ENCODE assay signal across 22 mouse cellular contexts in the genomic region with DNA sequence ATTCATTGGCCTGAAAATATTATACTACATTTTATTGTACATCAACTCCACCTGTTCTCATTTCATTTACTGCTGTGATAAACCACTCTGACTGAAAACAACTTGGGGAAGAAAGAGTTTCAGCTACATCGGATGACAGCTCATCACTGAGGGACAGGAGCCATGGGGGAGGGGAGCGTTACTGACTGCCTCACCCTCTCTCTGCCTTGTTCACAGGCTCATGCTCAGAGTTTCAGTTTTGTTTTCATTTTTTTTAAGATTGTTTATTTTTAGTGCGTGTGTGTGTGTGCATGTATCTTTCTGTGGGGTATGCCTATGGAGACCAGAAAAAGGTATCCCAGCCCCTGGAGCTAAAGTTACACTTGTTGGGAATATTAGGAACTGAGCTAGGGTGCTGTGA. TPM values are rescaled to one million over a fixed set of nuclear protein-coding genes. Genes with fewer than 3 reads are reported as not detected.
DNase-seq lines count a peak whose midpoint lies in the region; ATAC-seq and TF ChIP-seq lines count a peak whose summit lies in the region.
"Had no signal": no experiment of that assay in that cellular context is flagged by ENCODE, and none has a peak within 500 bp of the region (broad histone marks: within the 10 kb centered on the region; RNA-seq: fewer than 3 reads in every experiment).

No protein-coding gene starts in this region.

- H3K79me2 ChIP-seq in CH12.LX (replicated peaks; ENCODE audit: control insufficient read depth, extremely low read depth, insufficient read depth, poor library complexity, severe bottlenecking), result peaks cover 19% of the 10 kb centered on the region; the same call in 1 of the 2 replicates

- peak overlapping the region; percentile 93 for H3K4me2 ChIP-seq in CH12.LX (ENCODE audit: insufficient read depth, low read depth, poor library complexity, severe bottlenecking)
- H3K4me2 ChIP-seq: forebrain, embryonic 12.5 days; heart, embryonic 15.5 days; intestine, embryonic 15.5 days; lung, embryonic 15.5 days; midbrain, embryonic 12.5 days had no signal

- no peak overlapping the region for H3K27ac ChIP-seq in spleen, adult 2 months (ENCODE audit: insufficient read depth, low read length)
- H3K27ac ChIP-seq in CH12.LX (ENCODE audit: insufficient read depth, low read depth), result no peak overlapping the region
- H3K27ac ChIP-seq: forebrain, embryonic 12.5 days; heart, embryonic 15.5 days; intestine, embryonic 15.5 days; lung, embryonic 15.5 days; midbrain, embryonic 12.5 days had no signal

- peak; percentile 42 to 55 for DNase-seq in spleen, adult 2 months (ENCODE audit: low read depth in 1 of 2, low spot score in 2 of 2)
- no peak for DNase-seq in spleen, postnatal 4 days (ENCODE audit: low spot score in 2 of 2)
- peak; percentile 89 for DNase-seq in CH12.LX (ENCODE audit: extremely low read depth)
- peak; percentile 77 for DNase-seq in splenic B cell, adult 2 months (ENCODE audit: low read depth, low spot score)
- DNase-seq in layer of hippocampus, adult 9-11 months, result no peak
- DNase-seq in cerebellum, postnatal 10 days, result no peak
- DNase-seq: cerebellum, adult 9-10 months; liver had no signal

- no peak for TF ChIP-seq CTCF in spleen, adult 2 months (IDR thresholded peaks at IDR 0.05; ENCODE audit: extremely low read depth, insufficient read depth, insufficient read length, insufficient replicate concordance)
- no peak for TF ChIP-seq CTCF in CH12.LX (conservative IDR thresholded peaks at IDR 0.05 in 1 of 2, IDR thresholded peaks at IDR 0.05 in 1 of 2; ENCODE audit: low read depth in 2 of 2, low read length in 2 of 2)

- peak; percentile 12 for TF ChIP-seq RAD21 in CH12.LX (IDR thresholded peaks at IDR 0.05; ENCODE audit: low read depth, low read length)

- no peaks in the 10 kb centered on the region for H3K27me3 ChIP-seq in spleen, adult 2 months (ENCODE audit: control insufficient read depth, insufficient read depth, low read length)
- H3K27me3 ChIP-seq in CH12.LX (replicated peaks), result no peaks in the 10 kb centered on the region
- no peaks in the 10 kb centered on the region for H3K27me3 ChIP-seq in splenic B cell, adult 2 months (ENCODE audit: control insufficient read depth, insufficient read depth, low read length, poor library complexity, severe bottlenecking)
- H3K27me3 ChIP-seq: forebrain, embryonic 12.5 days; heart, embryonic 15.5 days; intestine, embryonic 15.5 days; lung, embryonic 15.5 days; midbrain, embryonic 12.5 days had no signal

- H3K4me1 ChIP-seq in spleen, adult 2 months (ENCODE audit: control insufficient read depth, insufficient read depth, insufficient read length), result peaks cover 9% of the 10 kb centered on the region; the same call in 1 of the 2 replicates
- H3K4me1 ChIP-seq in CH12.LX (ENCODE audit: control insufficient read depth in 1 of 2, insufficient read depth in 2 of 2), result peaks cover 13 to 29% of the 10 kb centered on the region in 2 experiments

- H3K36me3 ChIP-seq in spleen, adult 2 months (ENCODE audit: control insufficient read depth, insufficient read depth, low read length), result peaks cover 4% of the 10 kb centered on the region
- peaks cover 18 to 46% of the 10 kb centered on the region in 2 experiments for H3K36me3 ChIP-seq in CH12.LX (replicated peaks in 1 of 2; ENCODE audit: control insufficient read depth in 1 of 2, insufficient read depth in 1 of 2, low read length in 1 of 2)
- peaks cover 2% of the 10 kb centered on the region; the same call in 1 of the 2 replicates for H3K36me3 ChIP-seq in splenic B cell, adult 2 months (ENCODE audit: control insufficient read depth, insufficient read depth, low read length, poor library complexity, severe bottlenecking)
- H3K36me3 ChIP-seq: intestine, embryonic 15.5 days had no signal

- 15% methylated on average over 3 of the region's 3 CpGs for WGBS in spleen, adult 2 months

- peaks cover 2% of the 10 kb centered on the region for H3K9me3 ChIP-seq in CH12.LX (replicated peaks; ENCODE audit: low read length)
- H3K9me3 ChIP-seq: forebrain, embryonic 12.5 days; heart, embryonic 15.5 days; intestine, embryonic 15.5 days; lung, embryonic 15.5 days; midbrain, embryonic 12.5 days had no signal

- H3K4me3 ChIP-seq in spleen, adult 2 months (ENCODE audit: extremely low read depth, insufficient read depth, insufficient read length), result no peak overlapping the region
- H3K4me3 ChIP-seq in CH12.LX (replicated peaks in 1 of 3; ENCODE audit: low read depth in 2 of 3, low read length in 2 of 3, poor library complexity in 1 of 3), result no peak overlapping the region
- H3K4me3 ChIP-seq: forebrain, embryonic 12.5 days; heart, embryonic 15.5 days; intestine, embryonic 15.5 days; lung, embryonic 15.5 days; midbrain, embryonic 12.5 days; myocyte had no signal

- dilution Hi-C loops in CH12.LX (cut with MboI; ENCODE audit: extremely low pct_ligation_motif_present, extremely low pct_unique_long_range_greater_than_20kb, low sequenced_read_pairs), result no loop called here

- TF ChIP-seq EP300 in CH12.LX (IDR thresholded peaks at IDR 0.05; ENCODE audit: low read length), result peak; percentile 76

- no peak for TF ChIP-seq POLR2A in spleen, adult 2 months (IDR thresholded peaks at IDR 0.05; ENCODE audit: low read depth, low read length)
- no peak for TF ChIP-seq POLR2A in CH12.LX (IDR thresholded peaks at IDR 0.05; ENCODE audit: low read depth, low read length)

- no peak overlapping the region for H3K9ac ChIP-seq in CH12.LX (ENCODE audit: insufficient read depth, low read depth)
- H3K9ac ChIP-seq: forebrain, embryonic 12.5 days; heart, embryonic 15.5 days; intestine, embryonic 15.5 days; lung, embryonic 15.5 days; midbrain, embryonic 12.5 days had no signal

- peak; percentile 92 for ATAC-seq in inflammation-experienced regulatory T-cells, adult 6 months

- in situ Hi-C loops in CH12.LX (cut with MboI; ENCODE audit: low pct_ligation_motif_present, low pct_unique_long_range_greater_than_20kb, low sequenced_read_pairs), result no loop called here

TF ChIP-seq in CH12.LX, 34 proteins besides CTCF, POLR2A, EP300 and RAD21 (continues in another document):
- peak; percentile 97 for TF ChIP-seq MEF2A (IDR thresholded peaks at IDR 0.05; ENCODE audit: borderline replicate concordance, low read depth, low read length)
- 0 out of 2 replicates have a peak, but pooled peaks have one; percentile 27 for TF ChIP-seq MAFK (IDR thresholded peaks at IDR 0.05; ENCODE audit: insufficient replicate concordance, low read length)
- TF ChIP-seq KAT2A (IDR thresholded peaks at IDR 0.05; ENCODE audit: insufficient replicate concordance, low read length), result no peak
- peak; percentile 37 for TF ChIP-seq NRF1 (IDR thresholded peaks at IDR 0.05; ENCODE audit: low read depth, low read length)
- TF ChIP-seq TBP (conservative IDR thresholded peaks at IDR 0.05; ENCODE audit: low read depth, low read length), result no peak
- TF ChIP-seq SMC3 (IDR thresholded peaks at IDR 0.05; ENCODE audit: low read depth, low read length), result 0 out of 2 replicates have a peak, but pooled peaks have one; percentile 7
- peak; percentile 53; the same call in 1 of the 2 replicates for TF ChIP-seq E2F4 (IDR thresholded peaks at IDR 0.05; ENCODE audit: insufficient replicate concordance, low read depth, low read length)
- TF ChIP-seq MYC (IDR thresholded peaks at IDR 0.05; ENCODE audit: low read depth, low read length), result peak; percentile 91
- peak; percentile 72 for TF ChIP-seq HCFC1 (IDR thresholded peaks at IDR 0.05; ENCODE audit: low read depth, low read length)
- no peak for TF ChIP-seq USF2 (conservative IDR thresholded peaks at IDR 0.05; ENCODE audit: low read depth, low read length)
- peak; percentile 97 for TF ChIP-seq ZNF384 (IDR thresholded peaks at IDR 0.05; ENCODE audit: low read depth, low read length)
- no peak for TF ChIP-seq GABPA (IDR thresholded peaks at IDR 0.05; ENCODE audit: insufficient replicate concordance, low read depth, low read length)
- TF ChIP-seq JUND (conservative IDR thresholded peaks at IDR 0.05; ENCODE audit: low read depth, low read length), result peak; percentile 63
- peak; percentile 52; the same call in 1 of the 2 replicates for TF ChIP-seq ELF1 (IDR thresholded peaks at IDR 0.05; ENCODE audit: low read depth, low read length)
- TF ChIP-seq POLR2AphosphoS2 (IDR thresholded peaks at IDR 0.05; ENCODE audit: low read depth, low read length), result no peak
- peak; percentile 89 for TF ChIP-seq ETS1 (conservative IDR thresholded peaks at IDR 0.05; ENCODE audit: low read depth, low read length)
- TF ChIP-seq RCOR1 (conservative IDR thresholded peaks at IDR 0.05; ENCODE audit: low read depth, low read length), result peak; percentile 79
- peak; percentile 58; the same call in 1 of the 2 replicates for TF ChIP-seq TCF12 (IDR thresholded peaks at IDR 0.05; ENCODE audit: low read depth, low read length)
- TF ChIP-seq PAX5 (IDR thresholded peaks at IDR 0.05; ENCODE audit: low read length), result no peak
- TF ChIP-seq UBTF (IDR thresholded peaks at IDR 0.05; ENCODE audit: low read depth, low read length), result no peak
- TF ChIP-seq SIN3A (IDR thresholded peaks at IDR 0.05; ENCODE audit: low read length), result peak; percentile 92
- peak; percentile 80 for TF ChIP-seq BHLHE40 (IDR thresholded peaks at IDR 0.05; ENCODE audit: low read depth, low read length)
- TF ChIP-seq IRF4 (IDR thresholded peaks at IDR 0.05; ENCODE audit: low read depth, low read length), result peak; percentile 96
- TF ChIP-seq MXI1 (IDR thresholded peaks at IDR 0.05; ENCODE audit: low read depth, low read length), result peak; percentile 85
- TF ChIP-seq NELFE (IDR thresholded peaks at IDR 0.05; ENCODE audit: low read depth, low read length), result no peak
- TF ChIP-seq ZKSCAN1 (IDR thresholded peaks at IDR 0.05; ENCODE audit: borderline replicate concordance, low read depth, low read length), result no peak

RNA-seq across cellular contexts. Expression of gene Rab22a, which starts 19.7 kb away (rescaled TPM):
- polyA plus RNA-seq in spleen, adult 2 months (2012; rRNA removed), result 18.7 and 29.6 TPM in 2 replicates
- total RNA-seq in CH12.LX (2012; rRNA removed) (5.9 and 11.0 TPM in 2 replicates), CH12.LX (2014; rRNA removed) (7.9 and 9.3 TPM in 2 replicates)
- 15.3 and 16.9 TPM in 2 replicates for polyA plus RNA-seq in CH12.LX (2012; ENCODE audit: insufficient read length, low read depth)
- polyA plus RNA-seq in inflammation-experienced regulatory T-cells, adult 6 months (2017; shearing (Covaris generic)), result 1 to 10 TPM; 5.6 to 8.7 (median 8.6) TPM

RNA-seq across cellular contexts. Expression of gene 1700010B08Rik, which starts 40.0 kb away (rescaled TPM):
- not detected in 2 replicates for polyA plus RNA-seq in spleen, adult 2 months (2012; rRNA removed)
- not detected in 2 replicates for total RNA-seq in CH12.LX (2012; rRNA removed)
- not detected in 2 replicates for total RNA-seq in CH12.LX (2014; rRNA removed)
- not detected in 2 replicates for polyA plus RNA-seq in CH12.LX (2012; ENCODE audit: insufficient read length, low read depth)
- polyA plus RNA-seq in inflammation-experienced regulatory T-cells, adult 6 months (2017; shearing (Covaris generic)), result not detected
- total RNA-seq: adrenal gland, adult 18-20 months; gastrocnemius, postnatal 4 days; layer of hippocampus, adult 18-20 months; left cerebral cortex, adult 8-10 months had no signal
- polyA plus RNA-seq: forebrain, embryonic 12.5 days; heart, embryonic 15.5 days; hindbrain, embryonic 11.5 days; intestine, embryonic 15.5 days; kidney, embryonic 16.5 days; lung, embryonic 15.5 days; midbrain, embryonic 12.5 days; stomach, embryonic 14.5 days had no signal

RNA-seq across cellular contexts. Expression of gene Vapb, which starts 58.1 kb away (rescaled TPM):
- polyA plus RNA-seq in spleen, adult 2 months (2012; rRNA removed), result 6.8 and 6.9 TPM in 2 replicates
- total RNA-seq in CH12.LX (2012; rRNA removed) (20.9 and 26.1 TPM in 2 replicates), CH12.LX (2014; rRNA removed) (46.4 and 57.9 TPM in 2 replicates)
- 44.7 and 54.1 TPM in 2 replicates for polyA plus RNA-seq in CH12.LX (2012; ENCODE audit: insufficient read length, low read depth)
- 1 to 10 TPM; 1.3 to 2.4 (median 1.7) TPM for polyA plus RNA-seq in inflammation-experienced regulatory T-cells, adult 6 months (2017; shearing (Covaris generic))

Comparison
In these comparisons a context has a peak if more than half of its experiments do, and no peak if none do; other contexts are left out.
1. DNase-seq: peak in spleen, adult 2 months (2 of 2), CH12.LX (single experiment) and splenic B cell, adult 2 months (single experiment); none in spleen, postnatal 4 days (0 of 2), layer of hippocampus, adult 9-11 months (single experiment) and cerebellum, postnatal 10 days (0 of 2).